Mouse (Mus musculus): ENCODE measurements around the gene Ccdc163. TPM values are rescaled to one million over a fixed set of nuclear protein-coding genes. Genes with fewer than 3 reads are reported as not detected.

Gene Ccdc163
- total RNA-seq, 2 experiments from 2014 or later: 4.2 to 7.6 TPM

DNA sequence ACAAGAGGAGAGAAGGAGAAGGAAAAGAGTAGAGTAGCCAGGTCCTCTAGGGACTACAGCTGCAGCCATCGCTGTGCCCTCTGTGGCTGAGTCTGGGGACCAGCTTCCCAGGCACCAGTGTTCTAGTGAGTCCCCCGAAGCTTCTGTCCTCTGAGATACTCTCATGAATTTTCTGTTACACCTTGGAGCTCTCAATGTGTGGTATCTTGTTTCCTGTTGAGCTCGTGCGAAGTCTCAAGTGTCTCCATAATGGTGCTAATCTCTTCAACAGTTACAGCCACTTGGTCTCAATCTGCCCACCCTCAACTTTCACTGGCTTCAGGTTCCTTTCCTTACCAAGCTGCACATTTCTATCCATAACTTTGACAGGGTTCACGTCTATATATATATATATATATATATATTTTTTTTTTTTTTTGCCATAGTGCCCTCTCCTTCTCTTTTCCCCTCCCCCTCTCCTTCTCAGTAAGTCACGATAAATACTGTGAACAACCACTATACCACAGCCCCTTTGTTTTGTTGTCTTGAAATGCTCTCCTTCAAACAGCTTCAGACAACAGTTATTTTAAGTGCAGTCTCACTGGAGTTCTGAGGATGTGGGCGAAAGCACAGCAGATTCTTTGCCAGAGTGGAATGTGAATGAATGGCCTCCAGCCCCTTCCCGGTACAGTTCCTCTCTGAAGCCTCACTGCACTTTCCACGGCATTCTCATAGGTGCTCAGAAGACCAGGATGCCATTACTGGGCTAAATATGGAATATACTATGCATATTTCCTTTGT lies 30.9 kb downstream of the Ccdc163 start:
- no peak for TF ChIP-seq CTCF (IDR thresholded peaks at IDR 0.05)
- DNase-seq (ENCODE audit: extremely low spot score in 1 of 2, low spot score in 2 of 2): no peak
- Histone ChIP-seq H3K27ac (no peak overlapping the region), H3K4me3 (no peak overlapping the region)
- intact Hi-C loops (cut with DNase I): no loop called here

DNA sequence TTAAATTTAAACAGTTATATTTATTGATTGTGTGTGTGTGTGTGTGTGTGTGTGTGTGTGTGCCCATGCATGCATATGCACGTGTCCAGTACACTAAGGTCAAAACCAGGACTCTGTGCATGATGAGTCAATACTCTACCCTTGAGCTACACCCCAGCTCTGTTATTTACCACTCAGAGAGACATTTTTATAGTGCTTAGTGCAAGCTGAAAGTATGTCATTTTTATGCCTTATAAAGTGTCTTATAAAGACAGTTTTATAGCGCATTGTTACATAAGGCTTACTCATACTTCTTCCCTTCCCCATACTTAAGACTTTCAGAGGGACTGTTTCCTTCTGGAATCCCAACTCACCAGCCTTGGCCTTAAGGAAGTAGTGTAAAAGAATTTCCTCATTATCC lies 41.4 kb downstream of the Ccdc163 start:
- no peak for DNase-seq (ENCODE audit: extremely low spot score in 1 of 2, low spot score in 2 of 2)
- H3K27ac ChIP-seq: no peak overlapping the region; the same call in 1 of the 2 replicates
- no peak for TF ChIP-seq CTCF (IDR thresholded peaks at IDR 0.05)
- no peak overlapping the region for H3K4me3 ChIP-seq
- intact Hi-C loops (cut with DNase I): no loop called here

DNA sequence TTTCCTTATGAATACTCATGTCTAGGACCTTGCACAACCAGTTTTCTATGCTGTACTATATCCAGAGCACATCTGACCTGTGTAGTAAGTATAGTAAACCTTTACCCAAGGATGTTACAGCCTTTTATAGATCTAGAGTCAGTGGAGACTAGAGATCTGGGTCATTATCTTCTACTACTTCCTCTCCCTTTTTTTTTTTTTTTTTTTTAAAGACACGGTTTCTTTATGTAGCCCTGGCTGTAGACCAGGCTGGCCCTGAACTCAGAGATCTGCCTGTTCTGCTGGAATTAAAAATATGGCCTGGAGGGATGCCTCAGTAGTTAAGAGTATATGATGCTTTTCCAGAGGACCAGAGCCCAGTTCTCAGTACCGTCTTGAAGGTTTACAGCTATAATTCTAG lies 53.6 kb downstream of the Ccdc163 start:
- TF ChIP-seq CTCF (IDR thresholded peaks at IDR 0.05): no peak
- no peak for DNase-seq (ENCODE audit: extremely low spot score in 1 of 2, low spot score in 2 of 2)
- Histone ChIP-seq H3K4me3 (no peak overlapping the region), H3K27ac (no peak overlapping the region)
- intact Hi-C loops (cut with DNase I): no loop called here

DNA sequence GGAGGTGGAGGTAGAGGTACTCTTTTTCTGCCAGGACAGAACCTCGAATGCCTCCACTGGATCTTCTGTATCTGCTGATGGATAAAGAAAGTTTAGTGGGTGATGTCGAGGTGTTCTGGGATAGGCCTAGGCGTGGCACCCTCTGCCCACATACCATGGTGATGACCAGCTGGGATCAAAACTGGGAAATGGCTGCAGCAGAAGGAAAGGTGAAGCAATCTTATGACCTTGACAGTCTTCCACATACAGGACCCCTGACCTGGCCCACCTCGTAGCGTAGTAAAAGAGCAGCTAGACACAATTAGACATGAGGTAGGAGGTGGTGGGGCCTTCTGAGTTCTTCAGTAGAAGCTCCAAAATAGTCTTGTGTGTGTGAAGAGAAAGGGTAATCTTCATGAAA lies 55.7 kb downstream of the Ccdc163 start:
- DNase-seq (ENCODE audit: extremely low spot score in 1 of 2, low spot score in 2 of 2): no peak
- intact Hi-C loops (cut with DNase I): no loop called here
- TF ChIP-seq CTCF (IDR thresholded peaks at IDR 0.05): no peak
- Histone ChIP-seq H3K4me3 (no peak overlapping the region), H3K27ac (no peak overlapping the region)

DNA sequence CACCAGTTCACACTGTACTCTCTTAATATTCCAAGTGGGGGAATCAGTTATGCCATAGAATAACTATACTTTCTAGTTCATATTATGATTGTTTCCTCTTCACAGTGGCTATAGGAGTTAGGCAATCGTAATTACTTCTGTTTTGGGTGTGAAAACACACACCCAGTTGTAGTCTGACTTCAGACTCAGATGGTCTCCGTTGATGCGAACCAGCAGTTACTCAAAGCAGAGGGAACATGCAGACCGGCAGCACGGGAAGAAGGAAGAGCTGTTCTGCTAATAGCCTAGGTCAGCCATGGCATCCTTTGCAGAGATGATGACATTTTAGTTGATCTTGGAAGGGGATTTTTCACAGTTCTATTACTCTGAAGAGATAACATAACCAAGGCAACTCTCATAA lies 60.2 kb downstream of the Ccdc163 start:
- H3K27ac ChIP-seq: no peak overlapping the region
- intact Hi-C loops (cut with DNase I): no loop called here
- TF ChIP-seq CTCF (IDR thresholded peaks at IDR 0.05): no peak

DNA sequence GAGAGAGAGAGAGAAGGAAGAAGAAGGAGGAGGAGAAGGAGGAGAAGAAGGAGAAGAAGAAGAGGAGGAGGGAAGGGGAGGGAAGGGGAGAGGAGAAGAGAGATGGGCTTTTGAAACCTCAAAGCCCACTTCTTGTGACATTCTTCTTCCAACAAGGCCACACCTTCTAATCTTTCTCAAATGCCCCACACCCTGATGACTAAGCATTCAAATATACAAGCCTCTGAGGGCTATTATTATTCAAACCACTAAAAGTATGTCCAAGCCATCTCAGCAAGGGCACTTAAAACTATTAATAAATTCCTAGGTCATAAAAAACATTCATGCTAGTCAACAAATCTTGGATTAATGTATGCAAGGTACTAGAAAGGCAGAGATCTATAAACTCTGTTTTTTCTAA lies 60.8 kb downstream of the Ccdc163 start:
- intact Hi-C loops (cut with DNase I): no loop called here
- H3K27ac ChIP-seq: no peak overlapping the region
- TF ChIP-seq CTCF (IDR thresholded peaks at IDR 0.05): no peak
- no peak for DNase-seq (ENCODE audit: extremely low spot score in 1 of 2, low spot score in 2 of 2)
- H3K4me3 ChIP-seq: no peak overlapping the region

More for the DNA sequence above, 60.2 kb downstream of the Ccdc163 start:
- no peak overlapping the region for H3K4me3 ChIP-seq
- DNase-seq (ENCODE audit: extremely low spot score in 1 of 2, low spot score in 2 of 2): no peak

DNA sequence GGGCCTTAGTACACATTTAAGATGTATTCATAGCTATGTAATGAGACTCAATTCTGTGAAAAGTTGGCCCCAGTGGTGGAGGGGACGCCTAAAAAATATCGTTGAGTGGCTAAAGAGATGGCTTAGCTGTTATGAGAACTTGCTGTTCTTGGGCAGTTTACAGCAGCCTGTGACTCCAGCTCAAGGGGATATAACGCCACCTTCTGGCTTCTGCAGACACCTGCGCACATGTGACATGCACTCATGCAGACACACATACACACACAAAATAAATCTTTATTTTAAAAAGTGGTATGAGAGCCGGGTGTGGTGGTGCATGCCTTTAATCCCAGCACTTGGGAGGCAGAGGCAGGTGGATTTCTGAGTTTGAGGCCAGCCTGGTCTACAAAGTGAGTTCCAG lies 68.1 kb downstream of the Ccdc163 start:
- DNase-seq (ENCODE audit: extremely low spot score in 1 of 2, low spot score in 2 of 2): no peak
- no peak overlapping the region for H3K27ac ChIP-seq
- intact Hi-C loops (cut with DNase I): no loop called here
- H3K4me3 ChIP-seq: no peak overlapping the region
- TF ChIP-seq CTCF (IDR thresholded peaks at IDR 0.05): no peak

DNA sequence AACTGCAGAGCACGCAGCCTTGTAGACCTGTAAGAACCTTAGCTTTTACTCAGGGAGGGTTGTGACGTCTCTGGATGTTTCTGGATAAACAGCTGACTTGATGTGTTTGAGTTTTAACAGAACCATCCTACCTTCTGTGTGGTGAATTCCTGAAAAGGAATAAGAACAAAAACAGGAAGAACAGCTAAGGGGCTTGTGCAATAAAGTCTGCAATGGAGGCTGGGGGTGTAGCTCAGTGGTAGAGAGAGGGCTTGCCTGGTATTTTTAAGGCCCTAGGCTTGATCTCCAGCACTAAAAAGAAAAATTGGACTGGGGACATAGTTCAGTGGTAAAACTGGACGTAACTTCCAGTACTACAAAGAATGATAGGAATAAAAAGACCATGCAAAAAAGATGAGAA lies 68.8 kb downstream of the Ccdc163 start:
- no peak overlapping the region for H3K27ac ChIP-seq
- intact Hi-C loops (cut with DNase I): no loop called here
- DNase-seq (ENCODE audit: extremely low spot score in 1 of 2, low spot score in 2 of 2): no peak
- TF ChIP-seq CTCF (IDR thresholded peaks at IDR 0.05): no peak
- H3K4me3 ChIP-seq: no peak overlapping the region

DNA sequence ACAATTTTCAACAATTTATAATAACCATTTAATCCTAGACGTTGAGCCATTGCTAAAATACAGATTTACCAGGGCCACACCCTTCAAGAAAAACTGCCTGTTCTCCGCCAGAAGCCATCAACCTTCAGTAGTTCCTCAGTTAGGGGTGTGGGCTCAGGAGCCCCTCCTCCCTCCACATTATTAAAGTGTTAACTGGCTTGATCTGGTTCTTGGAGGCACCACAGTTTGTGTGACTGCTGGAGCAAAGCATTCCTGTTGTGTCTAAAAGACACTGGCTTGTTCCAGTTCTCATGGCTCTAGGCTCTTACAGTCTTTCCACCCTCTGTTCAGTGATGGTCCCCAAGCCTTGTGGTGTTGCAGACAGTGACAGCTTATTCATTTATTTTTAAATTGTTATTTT lies 72.2 kb downstream of the Ccdc163 start:
- DNase-seq (ENCODE audit: extremely low spot score in 1 of 2, low spot score in 2 of 2): no peak
- TF ChIP-seq CTCF (IDR thresholded peaks at IDR 0.05): no peak
- Histone ChIP-seq H3K27ac (no peak overlapping the region), H3K4me3 (no peak overlapping the region)
- intact Hi-C loops (cut with DNase I): no loop called here

DNA sequence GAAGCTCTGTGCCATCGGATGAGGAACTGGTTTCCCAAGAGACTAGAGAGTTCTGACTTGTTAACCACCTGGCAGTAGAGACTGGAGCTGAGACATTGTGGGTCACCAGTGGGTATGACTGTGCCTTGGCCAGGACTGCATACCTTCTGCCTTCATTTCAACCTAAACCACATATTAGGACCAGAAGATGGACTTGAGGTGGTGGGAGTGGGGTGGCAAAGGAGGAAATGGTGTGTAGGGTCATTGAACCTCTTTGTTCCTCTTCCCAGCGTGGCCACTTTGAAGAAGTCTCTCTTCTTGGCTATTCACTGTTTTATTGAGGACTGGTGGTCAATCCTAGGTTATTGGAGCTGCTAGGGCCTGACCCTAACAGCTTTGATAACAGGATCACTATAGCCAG lies 73.1 kb downstream of the Ccdc163 start:
- no peak for DNase-seq (ENCODE audit: extremely low spot score in 1 of 2, low spot score in 2 of 2)
- no peak for TF ChIP-seq CTCF (IDR thresholded peaks at IDR 0.05)
- Histone ChIP-seq H3K27ac (peak overlapping the region; percentile 57; the same call in 1 of the 2 replicates), H3K4me3 (no peak overlapping the region)
- intact Hi-C loops (cut with DNase I): no loop called here

DNA sequence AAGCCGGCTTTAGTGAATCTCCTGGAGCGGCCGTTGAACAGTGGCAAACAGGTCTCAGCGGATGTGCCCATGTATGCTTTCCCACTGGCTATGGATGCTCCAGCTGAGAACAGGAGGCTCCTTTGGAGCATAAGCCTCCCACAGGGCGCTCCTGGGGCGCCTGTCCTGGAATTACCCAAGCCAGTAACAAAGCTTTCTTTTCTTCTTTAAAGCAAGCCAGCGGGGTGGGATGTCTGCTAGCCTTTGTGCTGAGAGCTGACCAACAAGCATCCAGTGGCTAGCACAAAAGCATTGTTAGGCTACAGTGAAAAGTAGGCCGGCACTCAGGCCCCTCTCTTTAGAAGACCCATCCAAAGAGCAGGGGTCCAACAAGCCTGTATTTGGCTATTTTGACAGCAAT lies 73.9 kb downstream of the Ccdc163 start:
- no peak for TF ChIP-seq CTCF (IDR thresholded peaks at IDR 0.05)
- intact Hi-C loops (cut with DNase I): no loop called here
- H3K27ac ChIP-seq: peak overlapping the region; percentile 57
- DNase-seq (ENCODE audit: extremely low spot score in 1 of 2, low spot score in 2 of 2): no peak
- H3K4me3 ChIP-seq: no peak overlapping the region

DNA sequence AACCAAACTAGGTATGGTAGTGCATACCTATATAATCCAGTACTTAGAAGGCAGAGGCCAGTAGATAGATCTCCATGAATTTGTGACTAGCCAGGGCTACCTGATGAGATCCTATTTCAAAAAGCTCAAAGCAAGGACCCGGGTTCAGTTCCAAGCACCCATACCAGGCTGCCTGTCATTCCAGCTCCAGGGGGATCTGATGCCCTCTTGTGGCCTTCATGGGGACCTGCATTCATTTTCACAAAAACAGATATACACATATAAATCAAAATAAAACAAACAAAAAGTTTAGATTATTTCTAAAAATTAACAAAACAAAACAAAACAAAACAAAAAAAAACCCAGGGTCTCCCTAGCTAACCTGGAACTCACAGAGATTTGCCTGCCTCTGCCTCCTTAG lies 78.3 kb downstream of the Ccdc163 start:
- intact Hi-C loops (cut with DNase I): no loop called here
- peak; percentile 35 for TF ChIP-seq CTCF (IDR thresholded peaks at IDR 0.05)

More for the DNA sequence above, 78.3 kb downstream of the Ccdc163 start:
- Histone ChIP-seq H3K27ac (no peak overlapping the region), H3K4me3 (no peak overlapping the region)
- no peak for DNase-seq (ENCODE audit: extremely low spot score in 1 of 2, low spot score in 2 of 2)

All from left cerebral cortex, adult 2 months (tissue).